Mouse (Mus musculus): ENCODE data around the gene Clcf1. TPM values are rescaled to one million over a fixed set of nuclear protein-coding genes. Genes with fewer than 3 reads are reported as not detected.

The Clcf1 gene
- total and polyA plus RNA-seq, 2 experiments from 2014 or later: 0.38 to 0.41 TPM

GRCm38 (mm10) chr19:4184976-4185975 lies 28.8 kb upstream of the Clcf1 start:
- Histone ChIP-seq H3K27ac (ENCODE audit: low read depth, low read length) (no peak overlapping the region), H3K36me3 (ENCODE audit: insufficient read depth) (no peaks in the 10 kb centered on the region), H3K27me3 (ENCODE audit: insufficient read depth, low read length) (no peaks in the 10 kb centered on the region), H3K4me2 (ENCODE audit: low read depth) (no peak overlapping the region), H3K4me3 (ENCODE audit: low read depth, low read length) (no peak overlapping the region), H3K4me1 (ENCODE audit: insufficient read depth) (no peaks in the 10 kb centered on the region; the same call in 1 of the 2 replicates), H3K9ac (no peak overlapping the region), H3K9me3 (ENCODE audit: low read length) (no peaks in the 10 kb centered on the region)
- no peak for DNase-seq
- no peak for ATAC-seq
- no peak for TF ChIP-seq CTCF (IDR thresholded peaks at IDR 0.05; ENCODE audit: low read depth)
- 63% methylated on average over 15 of the region's 15 CpGs for whole genome bisulfite sequencing

DNA sequence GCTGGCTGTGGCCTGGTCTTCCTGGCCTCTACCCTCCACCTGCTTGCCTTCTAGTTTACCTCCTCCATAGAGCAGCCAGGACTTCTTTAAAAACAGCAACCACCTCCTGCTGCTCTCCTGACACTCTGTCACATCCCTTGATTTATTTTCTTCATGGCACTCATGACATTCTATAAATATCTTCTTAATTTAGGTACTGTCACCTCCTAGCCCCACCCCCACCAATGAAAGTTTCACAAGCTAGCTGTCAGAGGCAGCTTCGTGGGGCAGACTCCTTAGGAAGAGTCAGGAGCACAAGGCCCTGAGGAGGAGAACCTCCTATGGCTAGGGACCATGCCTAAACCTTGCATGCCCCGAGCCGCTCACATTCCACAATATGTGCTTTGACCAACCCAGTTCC lies 26.7 kb upstream of the Clcf1 start:
- H3K4me3 ChIP-seq (ENCODE audit: low read depth, low read length): no peak overlapping the region
- WGBS: 73% methylated on average over 3 of the region's 3 CpGs
- no peak overlapping the region for H3K4me2 ChIP-seq (ENCODE audit: low read depth)
- DNase-seq (no peak), ATAC-seq (no peak)
- TF ChIP-seq CTCF (IDR thresholded peaks at IDR 0.05; ENCODE audit: low read depth): no peak
- no peaks in the 10 kb centered on the region for H3K27me3 ChIP-seq (ENCODE audit: insufficient read depth, low read length)
- H3K4me1 ChIP-seq (ENCODE audit: insufficient read depth): no peaks in the 10 kb centered on the region
- no peak overlapping the region for H3K9ac ChIP-seq
- H3K36me3 ChIP-seq (ENCODE audit: insufficient read depth): no peaks in the 10 kb centered on the region
- H3K9me3 ChIP-seq (ENCODE audit: low read length): no peaks in the 10 kb centered on the region
- H3K27ac ChIP-seq (ENCODE audit: low read depth, low read length): no peak overlapping the region

- Histone ChIP-seq H3K9me3 (ENCODE audit: low read length) (no peaks in the 10 kb centered on the region), H3K4me3 (ENCODE audit: low read depth, low read length) (no peak overlapping the region), H3K4me2 (ENCODE audit: low read depth) (no peak overlapping the region), H3K27ac (ENCODE audit: low read depth, low read length) (no peak overlapping the region), H3K27me3 (ENCODE audit: insufficient read depth, low read length) (no peaks in the 10 kb centered on the region), H3K4me1 (ENCODE audit: insufficient read depth) (peaks cover 11% of the 10 kb centered on the region; the same call in 1 of the 2 replicates), H3K36me3 (ENCODE audit: insufficient read depth) (peaks cover 10% of the 10 kb centered on the region), H3K9ac (no peak overlapping the region)
- no peak for DNase-seq
- ATAC-seq: no peak
- TF ChIP-seq CTCF (IDR thresholded peaks at IDR 0.05; ENCODE audit: low read depth): no peak
- WGBS: 81% methylated on average over 12 of the region's 12 CpGs
Measured at GRCm38 (mm10) chr19:4189051-4189620, 24.9 kb upstream of the Clcf1 start.

GRCm38 (mm10) chr19:4190831-4191334 lies 23.2 kb upstream of the Clcf1 start, which contains the start of gene Tbc1d10c:
TSS of gene Tbc1d10c (minus strand) at chr19:4191284.
- DNase-seq (no peak), ATAC-seq (no peak)
- no peak for TF ChIP-seq CTCF (IDR thresholded peaks at IDR 0.05; ENCODE audit: low read depth)

DNA sequence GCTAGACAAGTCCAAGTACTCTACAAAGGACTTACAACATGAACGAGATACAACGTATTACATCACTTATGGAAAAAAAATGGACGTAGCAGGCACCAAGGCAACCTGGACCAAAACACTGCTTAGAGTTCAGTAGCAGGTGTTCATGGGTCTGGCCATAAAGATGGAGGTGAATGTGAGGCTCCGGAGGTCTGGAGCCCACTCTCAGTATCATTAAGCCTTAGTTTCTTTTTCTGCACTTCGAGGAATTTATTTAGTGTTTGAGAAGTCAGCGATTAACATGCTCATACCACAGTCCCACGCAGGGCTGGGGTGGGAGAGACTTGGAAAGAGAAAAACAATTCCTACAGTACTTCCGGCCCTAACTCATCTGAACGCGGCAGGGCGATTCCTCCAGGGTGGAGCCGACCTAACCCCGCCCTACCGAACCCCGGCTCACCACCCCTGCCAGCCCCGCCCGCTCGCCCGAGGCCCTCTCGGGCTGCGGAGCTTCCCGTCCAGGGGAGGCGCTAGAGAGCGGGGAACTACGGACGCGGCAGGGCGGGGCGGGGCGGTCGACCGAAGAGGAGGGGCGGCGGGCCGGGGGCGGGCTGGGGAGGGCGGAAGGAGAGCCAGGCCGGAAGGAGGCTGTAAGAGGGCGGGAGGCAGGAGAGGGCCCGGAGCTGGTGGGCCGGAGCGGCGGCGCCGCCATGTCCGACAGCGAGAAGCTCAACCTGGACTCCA lies 22.3 kb upstream of the Clcf1 start, which contains the start of gene Ppp1ca:
Ppp1ca (plus strand) TSS at position 538 of the 723 bp plus-strand sequence.
- peak within 1 kb of the TSS; percentile 95 for H3K4me3 ChIP-seq (ENCODE audit: low read depth, low read length)
- WGBS: 5% methylated on average over 42 of the region's 47 CpGs

More at GRCm38 (mm10) chr19:4190831-4191334, 23.2 kb upstream of the Clcf1 start, which contains the start of gene Tbc1d10c:
- Histone ChIP-seq H3K4me3 (ENCODE audit: low read depth, low read length) (peak within 1 kb of the TSS; percentile 95), H3K36me3 (ENCODE audit: insufficient read depth) (peaks cover 27% of the 10 kb centered on the region), H3K27me3 (ENCODE audit: insufficient read depth, low read length) (no peaks in the 10 kb centered on the region), H3K4me2 (ENCODE audit: low read depth) (peak within 1 kb of the TSS; percentile 88), H3K4me1 (ENCODE audit: insufficient read depth) (peaks cover 11% of the 10 kb centered on the region; the same call in 1 of the 2 replicates), H3K27ac (ENCODE audit: low read depth, low read length) (peak within 1 kb of the TSS; percentile 94), H3K9me3 (ENCODE audit: low read length) (no peaks in the 10 kb centered on the region), H3K9ac (peak within 1 kb of the TSS; percentile 95)
- 76% methylated on average over 4 of the region's 4 CpGs for WGBS

DNA sequence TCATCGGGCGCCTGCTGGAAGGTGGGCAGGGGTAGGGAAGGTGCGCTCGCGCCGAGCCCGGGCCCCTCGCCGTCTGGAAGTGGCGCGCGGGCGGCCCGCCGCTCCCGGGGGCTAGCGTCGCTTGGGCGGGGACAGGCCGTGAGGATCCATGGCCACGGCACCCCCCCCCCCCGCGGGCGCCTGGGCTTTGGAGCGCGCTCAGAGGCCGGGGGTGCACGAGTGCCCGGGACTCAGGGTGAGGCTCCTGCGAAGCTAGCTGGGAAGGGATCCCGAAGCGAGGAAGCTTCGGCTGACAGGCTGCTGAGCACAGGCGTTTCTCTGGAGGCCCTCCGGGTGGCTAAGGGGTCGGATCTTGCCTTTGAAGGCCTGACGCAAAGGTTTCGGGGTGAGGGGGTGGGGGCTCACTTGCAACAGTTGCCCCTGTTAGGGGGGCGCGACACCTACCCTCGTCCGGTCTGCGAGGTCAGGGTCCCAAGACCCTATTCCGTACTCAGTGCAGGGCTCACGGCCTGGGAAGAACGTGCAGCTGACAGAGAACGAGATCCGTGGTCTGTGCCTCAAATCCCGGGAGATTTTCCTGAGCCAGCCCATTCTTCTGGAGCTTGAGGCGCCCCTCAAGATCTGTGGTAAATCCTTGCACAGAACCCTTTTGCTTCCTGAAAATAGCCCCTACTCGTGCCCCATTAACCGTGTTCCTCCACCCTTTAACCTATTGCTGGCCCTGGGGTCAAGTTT lies 21.6 kb upstream of the Clcf1 start:
- WGBS: 1% methylated on average over 45 of the region's 52 CpGs
- TF ChIP-seq CTCF (IDR thresholded peaks at IDR 0.05; ENCODE audit: low read depth): no peak
- peaks cover 42% of the 10 kb centered on the region for H3K36me3 ChIP-seq (ENCODE audit: insufficient read depth)
- H3K4me2 ChIP-seq (ENCODE audit: low read depth): peak overlapping the region; percentile 88
- H3K9ac ChIP-seq: peak overlapping the region; percentile 95
- H3K27ac ChIP-seq (ENCODE audit: low read depth, low read length): peak overlapping the region; percentile 94
- DNase-seq: peak; percentile 49
- no peaks in the 10 kb centered on the region for H3K9me3 ChIP-seq (ENCODE audit: low read length)
- H3K27me3 ChIP-seq (ENCODE audit: insufficient read depth, low read length): no peaks in the 10 kb centered on the region
- peak overlapping the region; percentile 95 for H3K4me3 ChIP-seq (ENCODE audit: low read depth, low read length)
- peaks cover 11% of the 10 kb centered on the region; the same call in 1 of the 2 replicates for H3K4me1 ChIP-seq (ENCODE audit: insufficient read depth)
- peak; percentile 64 for ATAC-seq

More for the DNA sequence above, 22.3 kb upstream of the Clcf1 start, which contains the start of gene Ppp1ca:
- Histone ChIP-seq H3K36me3 (ENCODE audit: insufficient read depth) (peaks cover 34% of the 10 kb centered on the region), H3K27me3 (ENCODE audit: insufficient read depth, low read length) (no peaks in the 10 kb centered on the region), H3K9ac (peak within 1 kb of the TSS; percentile 95), H3K9me3 (ENCODE audit: low read length) (no peaks in the 10 kb centered on the region), H3K4me1 (ENCODE audit: insufficient read depth) (peaks cover 11% of the 10 kb centered on the region; the same call in 1 of the 2 replicates), H3K27ac (ENCODE audit: low read depth, low read length) (peak within 1 kb of the TSS; percentile 94), H3K4me2 (ENCODE audit: low read depth) (peak within 1 kb of the TSS; percentile 88)
- DNase-seq (peak; percentile 93), ATAC-seq (peak; percentile 93)
- peak; percentile 81 for TF ChIP-seq CTCF (IDR thresholded peaks at IDR 0.05; ENCODE audit: low read depth)

All from forebrain, postnatal 0 days (tissue).